Mouse (Mus musculus): ENCODE data around the gene Nfib. TPM values are rescaled to one million over a fixed set of nuclear protein-coding genes. Genes with fewer than 3 reads are reported as not detected.
A peak's percentile ranks its signal among the peaks of the same experiment; 100 is the strongest.

Nfib gene
- polyA plus RNA-seq, 1 experiment from 2014 or later: 9.5 TPM

GRCm38 (mm10) chr4:82706012-82706411 is 462 bp upstream of the Nfib start:
- Histone ChIP-seq H3K27me3 (replicated peaks) (no peaks in the 10 kb centered on the region), H3K9me3 (replicated peaks) (no peaks in the 10 kb centered on the region), H3K4me3 (no peak overlapping the region), H3K4me1 (0 out of 2 replicates have a peak, but pooled peaks cover 3% of the 10 kb centered on the region), H3K36me3 (no peaks in the 10 kb centered on the region), H3K9ac (no peak overlapping the region), H3K4me2 (no peak overlapping the region), H3K27ac (no peak overlapping the region)
- no peak for ATAC-seq
- 83% methylated on average over 2 of the region's 2 CpGs for WGBS (ENCODE audit: insufficient replicate concordance)

- H3K4me2 ChIP-seq: no peak overlapping the region
- H3K9ac ChIP-seq: no peak overlapping the region
- WGBS (ENCODE audit: insufficient replicate concordance): 77% methylated on average over 19 of the region's 19 CpGs
- H3K27ac ChIP-seq: no peak overlapping the region
- H3K4me3 ChIP-seq: no peak overlapping the region
- ATAC-seq: no peak
- H3K36me3 ChIP-seq: no peaks in the 10 kb centered on the region
- no peaks in the 10 kb centered on the region for H3K9me3 ChIP-seq (replicated peaks)
- H3K4me1 ChIP-seq: 0 out of 2 replicates have a peak, but pooled peaks cover 3% of the 10 kb centered on the region
- H3K27me3 ChIP-seq (replicated peaks): no peaks in the 10 kb centered on the region
Observed at GRCm38 (mm10) chr4:82704079-82704830, 1.3 kb downstream of the Nfib start.

GRCm38 (mm10) chr4:82702808-82703207 is 2.7 kb downstream of the Nfib start:
- 28% methylated on average over 6 of the region's 6 CpGs for WGBS (ENCODE audit: insufficient replicate concordance)
- H3K36me3 ChIP-seq: no peaks in the 10 kb centered on the region
- H3K27ac ChIP-seq: no peak overlapping the region
- H3K9ac ChIP-seq: no peak overlapping the region
- 0 out of 2 replicates have a peak, but pooled peaks cover 3% of the 10 kb centered on the region for H3K4me1 ChIP-seq
- no peaks in the 10 kb centered on the region for H3K9me3 ChIP-seq (replicated peaks)
- no peak for ATAC-seq
- no peaks in the 10 kb centered on the region for H3K27me3 ChIP-seq (replicated peaks)
- H3K4me2 ChIP-seq: no peak overlapping the region
- H3K4me3 ChIP-seq: no peak overlapping the region

GRCm38 (mm10) chr4:82699504-82699903 is 6.0 kb downstream of the Nfib start:
- ATAC-seq: no peak
- WGBS (ENCODE audit: insufficient replicate concordance): 66% methylated on average over 11 of the region's 11 CpGs

GRCm38 (mm10) chr4:82698616-82699015 is 6.9 kb downstream of the Nfib start:
- 73% methylated on average over 12 of the region's 12 CpGs for WGBS (ENCODE audit: insufficient replicate concordance)

More at GRCm38 (mm10) chr4:82699504-82699903, 6.0 kb downstream of the Nfib start:
- Histone ChIP-seq H3K4me1 (no peaks in the 10 kb centered on the region), H3K4me3 (no peak overlapping the region), H3K27me3 (replicated peaks) (no peaks in the 10 kb centered on the region), H3K9ac (no peak overlapping the region), H3K27ac (no peak overlapping the region), H3K4me2 (no peak overlapping the region), H3K9me3 (replicated peaks) (no peaks in the 10 kb centered on the region), H3K36me3 (no peaks in the 10 kb centered on the region)

GRCm38 (mm10) chr4:82697151-82697550 is 8.4 kb downstream of the Nfib start:
- WGBS (ENCODE audit: insufficient replicate concordance): 56% methylated on average over 6 of the region's 6 CpGs

More at GRCm38 (mm10) chr4:82698616-82699015, 6.9 kb downstream of the Nfib start:
- Histone ChIP-seq H3K4me3 (no peak overlapping the region), H3K36me3 (no peaks in the 10 kb centered on the region), H3K9me3 (replicated peaks) (no peaks in the 10 kb centered on the region), H3K4me1 (no peaks in the 10 kb centered on the region), H3K27ac (no peak overlapping the region), H3K4me2 (no peak overlapping the region), H3K27me3 (replicated peaks) (no peaks in the 10 kb centered on the region), H3K9ac (no peak overlapping the region)
- ATAC-seq: no peak

GRCm38 (mm10) chr4:82695760-82696501 is 9.6 kb downstream of the Nfib start:
- H3K9ac ChIP-seq: no peak overlapping the region
- H3K9me3 ChIP-seq (replicated peaks): no peaks in the 10 kb centered on the region
- no peak overlapping the region for H3K4me2 ChIP-seq
- H3K4me3 ChIP-seq: no peak overlapping the region
- H3K27me3 ChIP-seq (replicated peaks): no peaks in the 10 kb centered on the region
- 0 out of 2 replicates have a peak, but pooled peaks cover 6% of the 10 kb centered on the region for H3K4me1 ChIP-seq
- WGBS (ENCODE audit: insufficient replicate concordance): 51% methylated on average over 5 of the region's 5 CpGs
- no peak for ATAC-seq
- no peak overlapping the region for H3K27ac ChIP-seq
- H3K36me3 ChIP-seq: no peaks in the 10 kb centered on the region

More at GRCm38 (mm10) chr4:82697151-82697550, 8.4 kb downstream of the Nfib start:
- Histone ChIP-seq H3K4me3 (no peak overlapping the region), H3K36me3 (no peaks in the 10 kb centered on the region), H3K9ac (no peak overlapping the region), H3K9me3 (replicated peaks) (no peaks in the 10 kb centered on the region), H3K4me2 (no peak overlapping the region), H3K27me3 (replicated peaks) (no peaks in the 10 kb centered on the region), H3K4me1 (no peaks in the 10 kb centered on the region), H3K27ac (no peak overlapping the region)
- no peak for ATAC-seq

GRCm38 (mm10) chr4:82692009-82692326 is 13.6 kb downstream of the Nfib start:
- no peak for ATAC-seq
- no peaks in the 10 kb centered on the region for H3K27me3 ChIP-seq (replicated peaks)
- H3K36me3 ChIP-seq: no peaks in the 10 kb centered on the region
- H3K4me2 ChIP-seq: no peak overlapping the region
- 35% methylated on average over 3 of the region's 3 CpGs for WGBS (ENCODE audit: insufficient replicate concordance)
- no peak overlapping the region for H3K27ac ChIP-seq
- 0 out of 2 replicates have a peak, but pooled peaks cover 6% of the 10 kb centered on the region for H3K4me1 ChIP-seq
- no peak overlapping the region for H3K4me3 ChIP-seq
- H3K9ac ChIP-seq: no peak overlapping the region
- no peaks in the 10 kb centered on the region for H3K9me3 ChIP-seq (replicated peaks)

GRCm38 (mm10) chr4:82691126-82692008 is 14.2 kb downstream of the Nfib start:
- H3K4me1 ChIP-seq: 0 out of 2 replicates have a peak, but pooled peaks cover 6% of the 10 kb centered on the region
- H3K4me2 ChIP-seq: no peak overlapping the region
- H3K9me3 ChIP-seq (replicated peaks): no peaks in the 10 kb centered on the region
- no peak overlapping the region for H3K4me3 ChIP-seq
- no peak for ATAC-seq
- no peak overlapping the region for H3K27ac ChIP-seq
- no peaks in the 10 kb centered on the region for H3K27me3 ChIP-seq (replicated peaks)
- H3K36me3 ChIP-seq: no peaks in the 10 kb centered on the region
- H3K9ac ChIP-seq: no peak overlapping the region
- WGBS (ENCODE audit: insufficient replicate concordance): 34% methylated on average over 4 of the region's 4 CpGs

- Histone ChIP-seq H3K36me3 (no peaks in the 10 kb centered on the region), H3K27ac (no peak overlapping the region), H3K4me3 (no peak overlapping the region), H3K9ac (no peak overlapping the region), H3K9me3 (replicated peaks) (no peaks in the 10 kb centered on the region), H3K27me3 (replicated peaks) (no peaks in the 10 kb centered on the region), H3K4me1 (0 out of 2 replicates have a peak, but pooled peaks cover 6% of the 10 kb centered on the region), H3K4me2 (no peak overlapping the region)
- ATAC-seq: no peak
- WGBS (ENCODE audit: insufficient replicate concordance): 61% methylated on average over 7 of the region's 7 CpGs
Observed at GRCm38 (mm10) chr4:82690267-82690666, 15.3 kb downstream of the Nfib start.

GRCm38 (mm10) chr4:82686037-82686436 is 19.5 kb downstream of the Nfib start:
- Histone ChIP-seq H3K9ac (no peak overlapping the region), H3K9me3 (replicated peaks) (no peaks in the 10 kb centered on the region), H3K4me3 (no peak overlapping the region), H3K36me3 (no peaks in the 10 kb centered on the region), H3K27ac (no peak overlapping the region), H3K4me2 (peak overlapping the region; percentile 33), H3K27me3 (replicated peaks) (no peaks in the 10 kb centered on the region), H3K4me1 (no peaks in the 10 kb centered on the region)
- no peak for ATAC-seq
- 29% methylated on average over 6 of the region's 6 CpGs for WGBS (ENCODE audit: insufficient replicate concordance)
